Mouse (Mus musculus) heart, embryonic 15.5 days (tissue): ENCODE data around the gene Adap1. TPM values are rescaled to one million over a fixed set of nuclear protein-coding genes. Genes with fewer than 3 reads are reported as not detected.

Experiments
- ATAC-seq: fragments of 200-750 bp; cut with Nextera tagmentation; replicated peaks from 2 replicates; pipeline ENCODE4 v1.8.0; 2017; ENCODE audit warnings: low read depth, moderate TSS enrichment; ENCODE audit not compliant: insufficient number of reproducible peaks, insufficient read depth, low FRiP score
- H3K27ac ChIP-seq: fragments of 300-500 bp; sonication (generic); 2 replicates; pipeline ENCODE4 v1.5.1; 2015; ENCODE audit warnings: mild to moderate bottlenecking, inconsistent platforms
- H3K27me3 ChIP-seq: fragments of 300-500 bp; sonication (generic); 2 replicates; pipeline ENCODE4 v1.6.1; 2015; ENCODE audit warnings: inconsistent platforms
- H3K36me3 ChIP-seq: fragments of 300-500 bp; sonication (generic); 2 replicates; pipeline ENCODE4 v1.6.1; 2015; ENCODE audit warnings: mild to moderate bottlenecking, inconsistent platforms
- H3K4me1 ChIP-seq: fragments of 300-500 bp; sonication (generic); replicated peaks from 2 replicates; pipeline ENCODE4 v1.6.1; 2015; ENCODE audit warnings: inconsistent platforms
- H3K4me2 ChIP-seq: fragments of 300-500 bp; sonication (generic); 2 replicates; pipeline ENCODE4 v1.6.1; 2015; ENCODE audit warnings: inconsistent platforms, mild to moderate bottlenecking, moderate library complexity
- H3K4me3 ChIP-seq: fragments of 300-500 bp; sonication (generic); 2 replicates; pipeline ENCODE4 v1.5.1; 2015; ENCODE audit warnings: mild to moderate bottlenecking, inconsistent platforms
- H3K9ac ChIP-seq: fragments of 300-500 bp; sonication (generic); 2 replicates; pipeline ENCODE4 v1.6.1; 2015; ENCODE audit warnings: mild to moderate bottlenecking, inconsistent platforms
- H3K9me3 ChIP-seq: fragments of 300-500 bp; sonication (generic); replicated peaks from 2 replicates; pipeline ENCODE4 v1.6.1; 2016; ENCODE audit warnings: inconsistent platforms
- WGBS: fragments of 180-500 bp; shearing (Covaris S2); methylation state at CpG from one replicate; pipeline ENCODE4 v1.1.7; 2015; ENCODE audit warnings: mixed read lengths; 5-methylcytosine and 5-hydroxymethylcytosine counted together
- polyA plus RNA-seq: library from polyadenylated mRNA; unstranded; fragments of >200 nt; fragmentation: Nextera tagmentation; extraction: Ambion mirVana; gene quantifications from 2 replicates; pipeline ENCODE4 v1.2.1, GENCODE M21; 2015

Adap1 gene
- polyA plus RNA-seq, result 1.9 and 3.1 TPM in 2 replicates

GRCm38 (mm10) chr5:139325395-139325966, at the start of gene Adap1:
Gene Adap1 (minus strand): TSS chr5:139325622.
- Histone ChIP-seq H3K4me3 (peak within 1 kb of the TSS; percentile 64), H3K9me3 (no peaks in the 10 kb centered on the region), H3K9ac (peak within 1 kb of the TSS; percentile 69), H3K36me3 (no peaks in the 10 kb centered on the region), H3K27me3 (peaks cover 49% of the 10 kb centered on the region), H3K4me1 (peaks cover 23% of the 10 kb centered on the region), H3K27ac (no peak within 1 kb of the TSS), H3K4me2 (peak within 1 kb of the TSS; percentile 99)
- peak; percentile 79 for ATAC-seq
- 2% methylated on average over 60 of the region's 61 CpGs for WGBS

GRCm38 (mm10) chr5:139374841-139375240, 49.4 kb upstream of the Adap1 start:
- Histone ChIP-seq H3K9ac (no peak overlapping the region), H3K27ac (no peak overlapping the region), H3K36me3 (no peaks in the 10 kb centered on the region), H3K4me2 (no peak overlapping the region), H3K27me3 (no peaks in the 10 kb centered on the region), H3K4me3 (no peak overlapping the region), H3K9me3 (no peaks in the 10 kb centered on the region), H3K4me1 (peaks cover 63% of the 10 kb centered on the region)
- no peak for ATAC-seq
- WGBS, result 79% methylated on average over 2 of the region's 2 CpGs

- H3K9ac ChIP-seq, result no peak overlapping the region
Observed at GRCm38 (mm10) chr5:139373889-139374444, 48.5 kb upstream of the Adap1 start.

GRCm38 (mm10) chr5:139373126-139373525, 47.7 kb upstream of the Adap1 start:
- Histone ChIP-seq H3K4me2 (no peak overlapping the region), H3K4me3 (no peak overlapping the region), H3K4me1 (peaks cover 47% of the 10 kb centered on the region), H3K9me3 (no peaks in the 10 kb centered on the region), H3K9ac (0 out of 2 replicates have a peak overlapping the region, but pooled peaks have one; percentile 84), H3K27ac (peak overlapping the region; percentile 13; the same call in 1 of the 2 replicates), H3K27me3 (no peaks in the 10 kb centered on the region), H3K36me3 (no peaks in the 10 kb centered on the region)
- no peak for ATAC-seq
- 67% methylated on average over 3 of the region's 3 CpGs for WGBS

More at GRCm38 (mm10) chr5:139373889-139374444, 48.5 kb upstream of the Adap1 start:
- H3K9me3 ChIP-seq, result no peaks in the 10 kb centered on the region
- WGBS, result 73% methylated on average over 6 of the region's 6 CpGs
- H3K27me3 ChIP-seq, result no peaks in the 10 kb centered on the region
- no peak for ATAC-seq
- H3K4me2 ChIP-seq, result no peak overlapping the region
- H3K4me3 ChIP-seq, result no peak overlapping the region
- H3K27ac ChIP-seq, result no peak overlapping the region
- H3K4me1 ChIP-seq, result peaks cover 55% of the 10 kb centered on the region
- no peaks in the 10 kb centered on the region for H3K36me3 ChIP-seq

- WGBS, result 1% methylated on average over 39 of the region's 39 CpGs
- Histone ChIP-seq H3K4me1 (peaks cover 34% of the 10 kb centered on the region), H3K4me3 (peak overlapping the region; percentile 72), H3K36me3 (no peaks in the 10 kb centered on the region), H3K27ac (peak overlapping the region; percentile 86), H3K27me3 (no peaks in the 10 kb centered on the region), H3K9me3 (no peaks in the 10 kb centered on the region), H3K4me2 (peak overlapping the region; percentile 89), H3K9ac (peak overlapping the region; percentile 84)
- peak; percentile 91 for ATAC-seq
Observed at GRCm38 (mm10) chr5:139371631-139372401, 46.4 kb upstream of the Adap1 start.

- ATAC-seq, result no peak
- H3K4me1 ChIP-seq, result peaks cover 27% of the 10 kb centered on the region
- WGBS, result 67% methylated on average over 5 of the region's 5 CpGs
Observed at GRCm38 (mm10) chr5:139371118-139371517, 45.7 kb upstream of the Adap1 start.

GRCm38 (mm10) chr5:139370336-139370735, 44.9 kb upstream of the Adap1 start:
- Histone ChIP-seq H3K9me3 (no peaks in the 10 kb centered on the region), H3K36me3 (no peaks in the 10 kb centered on the region), H3K27ac (no peak overlapping the region), H3K4me3 (no peak overlapping the region; the same call in 1 of the 2 replicates), H3K9ac (0 out of 2 replicates have a peak overlapping the region, but pooled peaks have one; percentile 37), H3K4me1 (peaks cover 28% of the 10 kb centered on the region), H3K27me3 (no peaks in the 10 kb centered on the region), H3K4me2 (peak overlapping the region; percentile 89; the same call in 1 of the 2 replicates)
- ATAC-seq, result no peak
- 60% methylated on average over 6 of the region's 6 CpGs for WGBS

More at GRCm38 (mm10) chr5:139371118-139371517, 45.7 kb upstream of the Adap1 start:
- Histone ChIP-seq H3K4me2 (peak overlapping the region; percentile 89), H3K27ac (peak overlapping the region; percentile 86), H3K36me3 (no peaks in the 10 kb centered on the region), H3K4me3 (peak overlapping the region; percentile 72), H3K27me3 (no peaks in the 10 kb centered on the region), H3K9ac (peak overlapping the region; percentile 84), H3K9me3 (no peaks in the 10 kb centered on the region)

- Histone ChIP-seq H3K27me3 (no peaks in the 10 kb centered on the region), H3K4me2 (no peak overlapping the region), H3K9ac (no peak overlapping the region), H3K27ac (no peak overlapping the region), H3K4me1 (peaks cover 42% of the 10 kb centered on the region), H3K9me3 (no peaks in the 10 kb centered on the region), H3K4me3 (no peak overlapping the region), H3K36me3 (no peaks in the 10 kb centered on the region)
- no peak for ATAC-seq
- 84% methylated on average over 11 of the region's 11 CpGs for WGBS
Observed at GRCm38 (mm10) chr5:139368638-139369320, 43.4 kb upstream of the Adap1 start.

- Histone ChIP-seq H3K27ac (no peak overlapping the region), H3K4me2 (no peak overlapping the region), H3K4me3 (no peak overlapping the region), H3K9me3 (no peaks in the 10 kb centered on the region), H3K36me3 (no peaks in the 10 kb centered on the region), H3K27me3 (no peaks in the 10 kb centered on the region), H3K9ac (no peak overlapping the region), H3K4me1 (peaks cover 38% of the 10 kb centered on the region)
- no peak for ATAC-seq
- WGBS, result 88% methylated on average over 4 of the region's 4 CpGs
Observed at GRCm38 (mm10) chr5:139367884-139368458, 42.5 kb upstream of the Adap1 start.

GRCm38 (mm10) chr5:139366484-139366883, 41.1 kb upstream of the Adap1 start:
- no peak overlapping the region for H3K9ac ChIP-seq
- no peaks in the 10 kb centered on the region for H3K36me3 ChIP-seq
- no peaks in the 10 kb centered on the region for H3K9me3 ChIP-seq
- H3K4me2 ChIP-seq, result no peak overlapping the region
- H3K27ac ChIP-seq, result no peak overlapping the region
- H3K4me3 ChIP-seq, result no peak overlapping the region
- 74% methylated on average over 11 of the region's 11 CpGs for WGBS
- H3K4me1 ChIP-seq, result peaks cover 26% of the 10 kb centered on the region
- H3K27me3 ChIP-seq, result no peaks in the 10 kb centered on the region
- no peak for ATAC-seq

- no peak overlapping the region for H3K27ac ChIP-seq
- ATAC-seq, result no peak
- 59% methylated on average over 1 of the region's 1 CpGs for WGBS
Observed at GRCm38 (mm10) chr5:139365827-139366226, 40.4 kb upstream of the Adap1 start.

More at GRCm38 (mm10) chr5:139365827-139366226, 40.4 kb upstream of the Adap1 start:
- Histone ChIP-seq H3K4me3 (no peak overlapping the region), H3K9ac (no peak overlapping the region), H3K4me1 (peaks cover 20% of the 10 kb centered on the region), H3K36me3 (no peaks in the 10 kb centered on the region), H3K4me2 (no peak overlapping the region), H3K9me3 (no peaks in the 10 kb centered on the region), H3K27me3 (no peaks in the 10 kb centered on the region)
